Mouse (Mus musculus) MEL (cell line): ENCODE results near the gene Pdzd9. TPM values are rescaled to one million over a fixed set of nuclear protein-coding genes. Genes with fewer than 3 reads are reported as not detected.

Experiments
- DNase-seq: peaks from one replicate; pipeline ENCODE4 v3.0.0; 2011; ENCODE audit warnings: low read depth, low spot score
- H3K27ac ChIP-seq: 2 replicates; pipeline ENCODE4 v1.5.1; 2012; ENCODE audit warnings: low read depth, mild to moderate bottlenecking, control low read depth, low read length, moderate library complexity; ENCODE audit not compliant: control insufficient read depth
- H3K27me3 ChIP-seq, 2 experiments: fragments of 150-350 bp in 1 of 2; sonication (generic) in 1 of 2; 2 replicates each; pipeline ENCODE4 v1.6.1; 2012; ENCODE audit warnings: low read length in 2 of 2, mild to moderate bottlenecking in 2 of 2, improper control_type of control experiment in 1 of 2, moderate library complexity in 1 of 2; ENCODE audit not compliant: insufficient read depth in 2 of 2, control insufficient read depth in 1 of 2
- H3K36me3 ChIP-seq, 2 experiments: 2 replicates each; pipeline ENCODE4 v1.6.1; 2012 to 2014; ENCODE audit warnings: low read length in 2 of 2, improper control_type of control experiment in 1 of 2, inconsistent platforms in 1 of 2, mild to moderate bottlenecking in 1 of 2; ENCODE audit not compliant: insufficient read depth in 2 of 2, control insufficient read depth in 1 of 2
- H3K4me1 ChIP-seq, 2 experiments: fragments of 150-350 bp in 1 of 2; sonication (generic) in 1 of 2; 2 replicates each; pipeline ENCODE4 v1.6.1; 2012; ENCODE audit warnings: low read length in 2 of 2, improper control_type of control experiment in 1 of 2, mild to moderate bottlenecking in 1 of 2; ENCODE audit not compliant: insufficient read depth in 2 of 2, control insufficient read depth in 1 of 2
- H3K4me3 ChIP-seq, 2 experiments: fragments of 150-350 bp in 1 of 2; sonication (generic) in 1 of 2; 2 replicates each; pipeline ENCODE4 v1.5.1; 2012; ENCODE audit warnings: low read depth in 2 of 2, low read length in 2 of 2, mild to moderate bottlenecking in 2 of 2, moderate library complexity in 2 of 2, control low read depth in 1 of 2, improper control_type of control experiment in 1 of 2; ENCODE audit not compliant: control insufficient read depth in 1 of 2, insufficient read depth in 1 of 2
- H3K79me2 ChIP-seq: 2 replicates; pipeline ENCODE4 v1.6.1; 2012; ENCODE audit warnings: mild to moderate bottlenecking, low read length, moderate library complexity; ENCODE audit not compliant: control insufficient read depth, poor library complexity, insufficient read depth
- H3K9ac ChIP-seq: 2 replicates; pipeline ENCODE4 v1.6.1; 2012; ENCODE audit warnings: low read depth, mild to moderate bottlenecking, control low read depth, low read length, moderate library complexity; ENCODE audit not compliant: control insufficient read depth, poor library complexity, severe bottlenecking
- H3K9me3 ChIP-seq: fragments of 150-350 bp; sonication (generic); replicated peaks from 2 replicates; pipeline ENCODE4 v1.6.1; 2012; ENCODE audit warnings: mild to moderate bottlenecking, low read length, improper control_type of control experiment, moderate library complexity; ENCODE audit not compliant: insufficient read depth
- BHLHE40 ChIP-seq: IDR thresholded peaks from 2 replicates; pipeline ENCODE4 v1.6.1; 2012; ENCODE audit warnings: low read depth, mild to moderate bottlenecking, inconsistent platforms, low read length, improper control_type of control experiment, borderline replicate concordance
- CHD1 ChIP-seq: IDR thresholded peaks from 2 replicates; pipeline ENCODE4 v1.6.1; 2012; ENCODE audit warnings: low read depth, mild to moderate bottlenecking, inconsistent platforms, low read length, improper control_type of control experiment
- CHD2 ChIP-seq: IDR thresholded peaks from 2 replicates; pipeline ENCODE4 v1.6.1; 2011; ENCODE audit warnings: low read length, improper control_type of control experiment
- CTCF ChIP-seq, 3 experiments: IDR thresholded peaks in 2 of 3; conservative IDR thresholded peaks in 1 of 3; 2 replicates each; pipeline ENCODE4 v1.5.1; 2011 to 2012; ENCODE audit warnings: low read length in 3 of 3, low read depth in 2 of 3, mild to moderate bottlenecking in 2 of 3, improper control_type of control experiment in 1 of 3, inconsistent platforms in 1 of 3, mixed read lengths in 1 of 3, moderate library complexity in 1 of 3; ENCODE audit not compliant: control insufficient read depth in 1 of 3, insufficient read depth in 1 of 3, poor library complexity in 1 of 3, severe bottlenecking in 1 of 3
- E2F4 ChIP-seq: IDR thresholded peaks from 2 replicates; pipeline ENCODE4 v1.6.1; 2011; ENCODE audit warnings: low read depth, low read length, improper control_type of control experiment, borderline replicate concordance
- EP300 ChIP-seq, 2 experiments: IDR thresholded peaks; 2 replicates each; pipeline ENCODE4 v1.6.1; 2011; ENCODE audit warnings: improper control_type of control experiment in 2 of 2, low read length in 2 of 2, low read depth in 1 of 2, mild to moderate bottlenecking in 1 of 2
- ETS1 ChIP-seq: IDR thresholded peaks from 2 replicates; pipeline ENCODE4 v1.6.1; 2012; ENCODE audit warnings: low read depth, mild to moderate bottlenecking, inconsistent platforms, low read length, improper control_type of control experiment, moderate library complexity
- GABPA ChIP-seq: IDR thresholded peaks from 2 replicates; pipeline ENCODE4 v1.6.1; 2012; ENCODE audit warnings: low read depth, mild to moderate bottlenecking, inconsistent platforms, low read length, improper control_type of control experiment, moderate library complexity
- GATA1 ChIP-seq: IDR thresholded peaks from 2 replicates; pipeline ENCODE4 v1.6.1; 2011; ENCODE audit warnings: low read depth, low read length, improper control_type of control experiment
- HCFC1 ChIP-seq: IDR thresholded peaks from 2 replicates; pipeline ENCODE4 v1.6.1; 2012; ENCODE audit warnings: low read depth, mild to moderate bottlenecking, inconsistent platforms, low read length, improper control_type of control experiment, moderate library complexity
- JUND ChIP-seq: IDR thresholded peaks from 2 replicates; pipeline ENCODE4 v1.6.1; 2011; ENCODE audit warnings: low read depth, mild to moderate bottlenecking, improper control_type of control experiment, low read length
- KAT2A ChIP-seq: conservative IDR thresholded peaks from 2 replicates; pipeline ENCODE4 v1.6.1; 2012; ENCODE audit warnings: low read depth, low read length, improper control_type of control experiment, inconsistent platforms
- MAFK ChIP-seq: IDR thresholded peaks from 2 replicates; pipeline ENCODE4 v1.6.1; 2011; ENCODE audit warnings: low read depth, mild to moderate bottlenecking, low read length, improper control_type of control experiment, borderline replicate concordance
- MAX ChIP-seq: IDR thresholded peaks from 2 replicates; pipeline ENCODE4 v1.6.1; 2011; ENCODE audit warnings: low read length, improper control_type of control experiment
- MAZ ChIP-seq: IDR thresholded peaks from 2 replicates; pipeline ENCODE4 v1.6.1; 2012; ENCODE audit warnings: low read depth, mild to moderate bottlenecking, inconsistent platforms, low read length, improper control_type of control experiment
- MEF2A ChIP-seq: IDR thresholded peaks from 2 replicates; pipeline ENCODE4 v1.6.1; 2014; ENCODE audit warnings: low read depth, mild to moderate bottlenecking, inconsistent platforms, low read length, improper control_type of control experiment; ENCODE audit not compliant: poor library complexity, insufficient replicate concordance, severe bottlenecking; ENCODE audit errors: extremely low read depth
- MXI1 ChIP-seq: IDR thresholded peaks from 2 replicates; pipeline ENCODE4 v1.6.1; 2011; ENCODE audit warnings: mild to moderate bottlenecking, low read depth, low read length, improper control_type of control experiment
- MYB ChIP-seq: IDR thresholded peaks from 2 replicates; pipeline ENCODE4 v1.6.1; 2011; ENCODE audit warnings: mild to moderate bottlenecking, low read depth, low read length, improper control_type of control experiment
- MYC ChIP-seq: IDR thresholded peaks from 2 replicates; pipeline ENCODE4 v1.6.1; 2011; ENCODE audit warnings: low read depth, mild to moderate bottlenecking, low read length, improper control_type of control experiment, moderate library complexity
- NELFE ChIP-seq: IDR thresholded peaks from 2 replicates; pipeline ENCODE4 v1.6.1; 2011; ENCODE audit warnings: low read depth, low read length, improper control_type of control experiment
- NRF1 ChIP-seq: IDR thresholded peaks from 2 replicates; pipeline ENCODE4 v1.6.1; 2014; ENCODE audit warnings: low read depth, mild to moderate bottlenecking, inconsistent platforms, low read length, improper control_type of control experiment, moderate library complexity; ENCODE audit not compliant: poor library complexity, insufficient read depth, severe bottlenecking
- POLR2A ChIP-seq, 2 experiments: IDR thresholded peaks; 2 replicates each; pipeline ENCODE4 v1.6.1; 2011 to 2012; ENCODE audit warnings: low read length in 2 of 2, mild to moderate bottlenecking in 2 of 2, control low read depth in 1 of 2, improper control_type of control experiment in 1 of 2, low read depth in 1 of 2, moderate library complexity in 1 of 2; ENCODE audit not compliant: control insufficient read depth in 1 of 2, insufficient read depth in 1 of 2, poor library complexity in 1 of 2
- POLR2AphosphoS2 ChIP-seq: IDR thresholded peaks from 2 replicates; pipeline ENCODE4 v1.6.1; 2011; ENCODE audit warnings: low read length, improper control_type of control experiment
- POLR2AphosphoS5 ChIP-seq: IDR thresholded peaks from 2 replicates; pipeline ENCODE4 v1.6.1; 2012; ENCODE audit warnings: low read depth, borderline replicate concordance, mild to moderate bottlenecking, inconsistent platforms, low read length, moderate library complexity, mixed read lengths
- RAD21 ChIP-seq: IDR thresholded peaks from 2 replicates; pipeline ENCODE4 v1.6.1; 2011; ENCODE audit warnings: mild to moderate bottlenecking, low read depth, low read length, improper control_type of control experiment
- RCOR1 ChIP-seq: IDR thresholded peaks from 2 replicates; pipeline ENCODE4 v1.6.1; 2012; ENCODE audit warnings: low read depth, mild to moderate bottlenecking, inconsistent platforms, low read length, improper control_type of control experiment
- SIN3A ChIP-seq: IDR thresholded peaks from 2 replicates; pipeline ENCODE4 v1.6.1; 2012; ENCODE audit warnings: low read length, improper control_type of control experiment, inconsistent platforms
- TAL1 ChIP-seq: IDR thresholded peaks from 2 replicates; pipeline ENCODE4 v1.6.1; 2012; ENCODE audit warnings: mild to moderate bottlenecking, inconsistent platforms, low read length, moderate library complexity, mixed read lengths
- TBP ChIP-seq: IDR thresholded peaks from 2 replicates; pipeline ENCODE4 v1.8.0; 2011; ENCODE audit warnings: low read depth, low read length, improper control_type of control experiment
- TCF12 ChIP-seq: IDR thresholded peaks from 2 replicates; pipeline ENCODE4 v1.6.1; 2014; ENCODE audit warnings: low read depth, mild to moderate bottlenecking, inconsistent platforms, low read length, improper control_type of control experiment, moderate library complexity
- ZC3H11A ChIP-seq: IDR thresholded peaks from 2 replicates; pipeline ENCODE4 v1.6.1; 2012; ENCODE audit warnings: low read depth, mild to moderate bottlenecking, inconsistent platforms, low read length, improper control_type of control experiment
- ZMIZ1 ChIP-seq: IDR thresholded peaks from 2 replicates; pipeline ENCODE4 v1.6.1; 2012; ENCODE audit warnings: low read depth, mild to moderate bottlenecking, inconsistent platforms, low read length, improper control_type of control experiment, moderate library complexity
- ZNF384 ChIP-seq: IDR thresholded peaks from 2 replicates; pipeline ENCODE4 v1.6.1; 2012; ENCODE audit warnings: low read depth, mild to moderate bottlenecking, inconsistent platforms, low read length, improper control_type of control experiment
- polyA plus RNA-seq, 2 experiments: library from polyadenylated mRNA; stranded (reverse) in 1 of 2; unstranded in 1 of 2; fragments of >175 nt in 1 of 2; fragments of >200 nt in 1 of 2; gene quantifications; 2 replicates each; pipeline versions ENCODE4 v1.2.1 to v1.2.4; 2012; ENCODE audit warnings: low replicate concordance in 2 of 2, low read depth in 1 of 2; ENCODE audit not compliant: insufficient read length in 2 of 2, insufficient read depth in 1 of 2, missing spikeins in 1 of 2
- total RNA-seq: library from RNA; depleted of rRNA; stranded (reverse); fragments of 300-350 nt; gene quantifications from 2 replicates; pipeline ENCODE4 v1.2.3, GENCODE M21; 2012

Gene Pdzd9
- total and polyA plus RNA-seq, 3 experiments, result 0.31 to 0.92 TPM; not detected in 1

GRCm38 (mm10) chr7:120713225-120713624 lies 43.1 kb upstream of the Pdzd9 start:
- Histone ChIP-seq H3K27me3 (no peaks in the 10 kb centered on the region), H3K9me3 (no peaks in the 10 kb centered on the region), H3K4me3 (no peak overlapping the region), H3K36me3 (peaks cover 2 to 28% of the 10 kb centered on the region in 2 experiments; a peak in 3 of 4 replicates), H3K27ac (peak overlapping the region; percentile 29), H3K9ac (no peak overlapping the region)
- peak; percentile 75 for DNase-seq
- TF ChIP-seq GABPA (no peak), TBP (no peak), CHD2 (no peak), MAX (no peak), E2F4 (no peak), TCF12 (peak; percentile 89), MXI1 (no peak; the same call in 1 of the 2 replicates), MEF2A (no peak), HCFC1 (no peak), MAZ (no peak), ZC3H11A (no peak), CHD1 (no peak), ETS1 (peak; percentile 63), GATA1 (peak; percentile 89), JUND (no peak), KAT2A (no peak), BHLHE40 (no peak), MAFK (no peak), MYC (no peak), RCOR1 (peak; percentile 68), NELFE (no peak), RAD21 (no peak), TAL1 (peak; percentile 71), MYB (peak; percentile 46; the same call in 1 of the 2 replicates), POLR2A (IDR thresholded peaks at IDR 0.05; ENCODE audit: control insufficient read depth in 1 of 2, insufficient read depth in 1 of 2, low read depth in 1 of 2, low read length in 2 of 2, poor library complexity in 1 of 2) (no peak), NRF1 (no peak), EP300 (IDR thresholded peaks at IDR 0.05; ENCODE audit: low read depth in 1 of 2, low read length in 2 of 2) (peak; percentile 85 to 90), CTCF (IDR thresholded peaks at IDR 0.05 in 2 of 3, conservative IDR thresholded peaks at IDR 0.05 in 1 of 3; ENCODE audit: control insufficient read depth in 1 of 3, insufficient read depth in 1 of 3, low read depth in 2 of 3, low read length in 3 of 3, poor library complexity in 1 of 3, severe bottlenecking in 1 of 3) (no peak), ZNF384 (peak; percentile 97), POLR2AphosphoS5 (no peak), ZMIZ1 (no peak), POLR2AphosphoS2 (no peak), SIN3A (peak; percentile 36; the same call in 1 of the 2 replicates)
- TF ChIP-seq, all 39 proteins: peak for 9
- peaks cover 0 to 6% of the 10 kb centered on the region in 2 experiments for H3K4me1 ChIP-seq
- H3K79me2 ChIP-seq, result peaks cover 26% of the 10 kb centered on the region
